Mouse (Mus musculus): Measurements from ENCODE around the gene Rbmxl1. TPM values are rescaled to one million over a fixed set of nuclear protein-coding genes. Genes with fewer than 3 reads are reported as not detected.

Gene Rbmxl1
- total and polyA plus RNA-seq, 3 experiments = 157 to 189 (median 181) TPM

DNA sequence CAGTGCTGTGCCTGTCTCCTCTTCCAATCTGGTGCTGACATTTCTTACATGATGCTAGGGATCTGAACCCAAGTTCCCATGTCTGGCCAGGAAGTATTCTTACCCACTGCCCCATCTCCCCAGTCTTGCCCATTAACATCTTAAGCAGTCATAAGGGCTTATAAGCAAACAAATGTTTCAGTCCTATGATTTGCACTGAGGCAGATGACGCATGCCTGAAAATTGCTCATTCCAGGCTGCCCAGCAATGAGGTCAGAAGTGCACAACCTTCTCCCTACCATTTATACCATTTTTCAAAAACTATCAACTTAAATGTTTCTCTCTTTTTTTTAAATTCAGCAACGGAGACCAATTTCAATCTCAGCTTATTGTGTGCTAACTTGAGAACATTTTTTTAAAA, 44.8 kb downstream of the Rbmxl1 start:
- H3K27me3 ChIP-seq (ENCODE audit: insufficient read depth, low read length) = peaks cover 4% of the 10 kb centered on the region
- no peaks in the 10 kb centered on the region for H3K4me1 ChIP-seq (ENCODE audit: insufficient read depth, low read depth, low read length)
- no peaks in the 10 kb centered on the region for H3K9me3 ChIP-seq (replicated peaks)
- DNase-seq (ENCODE audit: low spot score) (no peak), ATAC-seq (ENCODE audit: extremely low read depth, insufficient number of reproducible peaks, low FRiP score, poor library complexity, severe bottlenecking) (no peak)
- TF ChIP-seq POLR2AphosphoS5 (IDR thresholded peaks at IDR 0.05; ENCODE audit: insufficient replicate concordance, low read depth, low read length) (no peak), TAL1 (conservative IDR thresholded peaks at IDR 0.05; ENCODE audit: low read depth, low read length) (no peak), GATA1 (IDR thresholded peaks at IDR 0.05; ENCODE audit: borderline replicate concordance, low read length) (no peak), CTCF (IDR thresholded peaks at IDR 0.05; ENCODE audit: low read depth, low read length) (no peak), GATA2 (IDR thresholded peaks at IDR 0.05; ENCODE audit: borderline replicate concordance, low read depth, low read length) (no peak)
- H3K4me3 ChIP-seq (ENCODE audit: low read depth, low read length) = no peak overlapping the region
- no peaks in the 10 kb centered on the region for H3K36me3 ChIP-seq (replicated peaks)

DNA sequence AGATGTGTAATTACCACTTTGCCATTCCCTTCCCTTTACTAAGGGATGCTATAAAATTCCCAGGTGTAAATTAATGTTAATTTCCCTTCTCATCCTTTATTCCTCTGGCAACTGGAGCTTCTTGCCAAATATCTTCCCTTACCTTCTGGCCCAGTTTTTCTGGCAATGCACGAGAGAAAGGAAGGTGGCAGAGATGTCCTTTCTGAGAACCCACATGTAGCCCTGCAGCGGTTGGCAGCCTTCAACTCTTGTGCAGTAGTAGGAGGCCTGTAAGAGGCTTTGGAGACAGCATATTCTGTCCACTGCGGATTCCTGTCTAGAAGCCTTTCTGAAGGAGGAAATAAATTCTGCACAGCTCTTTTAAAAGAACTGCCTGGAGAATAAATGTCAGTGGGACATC, 52.3 kb downstream of the Rbmxl1 start:
- Histone ChIP-seq H3K4me3 (ENCODE audit: low read depth, low read length) (no peak overlapping the region), H3K36me3 (replicated peaks) (no peaks in the 10 kb centered on the region), H3K9me3 (replicated peaks) (no peaks in the 10 kb centered on the region), H3K4me1 (ENCODE audit: insufficient read depth, low read depth, low read length) (no peaks in the 10 kb centered on the region), H3K27me3 (ENCODE audit: insufficient read depth, low read length) (peaks cover 16% of the 10 kb centered on the region)
- TF ChIP-seq GATA2 (IDR thresholded peaks at IDR 0.05; ENCODE audit: borderline replicate concordance, low read depth, low read length) (no peak), CTCF (IDR thresholded peaks at IDR 0.05; ENCODE audit: low read depth, low read length) (no peak), POLR2AphosphoS5 (IDR thresholded peaks at IDR 0.05; ENCODE audit: insufficient replicate concordance, low read depth, low read length) (no peak), TAL1 (conservative IDR thresholded peaks at IDR 0.05; ENCODE audit: low read depth, low read length) (no peak), GATA1 (IDR thresholded peaks at IDR 0.05; ENCODE audit: borderline replicate concordance, low read length) (no peak)
- DNase-seq (ENCODE audit: low spot score) (no peak), ATAC-seq (ENCODE audit: extremely low read depth, insufficient number of reproducible peaks, low FRiP score, poor library complexity, severe bottlenecking) (no peak)

Other genes starting within 250 kb of the Rbmxl1 start
- gene Pou4f2, start 72.3 kb downstream of the Rbmxl1 start, total RNA-seq (2014; fragmentation: Nextera tagmentation) = not detected in 2 replicates
- gene Pou4f2, start 72.3 kb downstream of the Rbmxl1 start, total RNA-seq (2017) = 0.06 and 0.16 TPM in 2 replicates
- not detected in 2 replicates for gene Pou4f2, start 72.3 kb downstream of the Rbmxl1 start, polyA plus RNA-seq (2012)
- 39.1 and 39.6 TPM in 2 replicates for gene Slc10a7, start 448 bp upstream of the Rbmxl1 start, total RNA-seq (2014; fragmentation: Nextera tagmentation)
- 19.6 and 22.2 TPM in 2 replicates for gene Slc10a7, start 448 bp upstream of the Rbmxl1 start, total RNA-seq (2017)
- 5.5 and 9.0 TPM in 2 replicates for gene Slc10a7, start 448 bp upstream of the Rbmxl1 start, polyA plus RNA-seq (2012)

All from G1E (cell line).